Mouse (Mus musculus) layer of hippocampus, adult 8-10 months (tissue): ENCODE measurements around the gene Mamdc4. TPM values are rescaled to one million over a fixed set of nuclear protein-coding genes. Genes with fewer than 3 reads are reported as not detected.

Experiments
- total RNA-seq, 4 experiments: library from RNA; stranded (reverse); gene quantifications; 2 replicates each; pipeline ENCODE4 v1.2.4; 2022

Mamdc4 gene
- total RNA-seq, 4 experiments from 2014 or later, result 0.96 to 3.8 (median 2.0) TPM

Other genes with a start within 250 kb of the Mamdc4 start
- gene Man1b1, start 242.5 kb downstream of the Mamdc4 start, total RNA-seq, result 10 to 100 TPM; 53.7 to 68.2 (median 59.6) TPM
- 10 to 100 TPM; 38.9 to 52.9 (median 45.4) TPM for gene Dpp7, start 218.5 kb downstream of the Mamdc4 start, total RNA-seq
- 10 to 100 TPM; 12.0 to 28.7 (median 20.3) TPM for gene Uap1l1, start 209.2 kb downstream of the Mamdc4 start, total RNA-seq
- 1 to 10 TPM; 2.4 to 4.6 (median 4.2) TPM for gene Sapcd2, start 202.5 kb downstream of the Mamdc4 start, total RNA-seq
- 10 to 100 TPM; 14.6 to 20.7 (median 16.8) TPM for gene Entpd2, start 179.0 kb downstream of the Mamdc4 start, total RNA-seq
- gene Npdc1, start 175.5 kb downstream of the Mamdc4 start, total RNA-seq, result 100 to 1,000 TPM; 390 to 435 (median 411) TPM
- gene Fut7, start 151.6 kb downstream of the Mamdc4 start, total RNA-seq, result under 1 TPM; 0.35 to 0.98 (median 0.44) TPM
- 100 to 1,000 TPM; 165 to 186 (median 183) TPM for gene Abca2, start 146.1 kb downstream of the Mamdc4 start, total RNA-seq
- under 1 TPM in 2 of 4 experiments, not detected in 2; 0.43 to 0.92 TPM for gene Clic3, start 118.0 kb downstream of the Mamdc4 start, total RNA-seq
- 10 to 100 TPM; 60.3 to 63.5 (median 61.8) TPM for gene Paxx, start 113.8 kb downstream of the Mamdc4 start, total RNA-seq
- 1,000 to 10,000 TPM in 3 of 4 experiments, 100 to 1,000 TPM in 1; 912 to 1,488 (median 1,209) TPM for gene Ptgds, start 104.8 kb downstream of the Mamdc4 start, total RNA-seq
- not detected for gene Lcn12, start 80.9 kb downstream of the Mamdc4 start, total RNA-seq
- 100 to 1,000 TPM; 116 to 120 (median 118) TPM for gene Fbxw5, start 74.1 kb downstream of the Mamdc4 start, total RNA-seq
- 1 to 10 TPM in 3 of 4 experiments, under 1 TPM in 1; 0.77 to 1.4 (median 1.2) TPM for gene C8g, start 73.1 kb downstream of the Mamdc4 start, total RNA-seq
- gene Traf2, start 27.9 kb downstream of the Mamdc4 start, total RNA-seq, result 10 to 100 TPM; 10.1 to 12.1 (median 10.7) TPM
- gene Edf1, start 17.0 kb downstream of the Mamdc4 start, total RNA-seq, result 100 to 1,000 TPM; 124 to 203 (median 161) TPM
- 10 to 100 TPM; 64.6 to 76.6 (median 69.6) TPM for gene Phpt1, start 379 bp upstream of the Mamdc4 start, total RNA-seq
- gene Ajm1, start 6.9 kb upstream of the Mamdc4 start, total RNA-seq, result 100 to 1,000 TPM in 1 of 4 experiments, 10 to 100 TPM in 3; 82.9 to 103 (median 92.4) TPM
- 100 to 1,000 TPM; 127 to 168 (median 150) TPM for gene Rabl6, start 33.7 kb upstream of the Mamdc4 start, total RNA-seq
- gene Ccdc183, start 42.8 kb upstream of the Mamdc4 start, total RNA-seq, result not detected
- 10 to 100 TPM; 14.9 to 24.0 (median 16.6) TPM for gene Tmem141, start 47.2 kb upstream of the Mamdc4 start, total RNA-seq
- gene Fcna, start 53.2 kb upstream of the Mamdc4 start, total RNA-seq, result under 1 TPM; 0.45 to 0.80 (median 0.64) TPM
- gene Lcn8, start 78.3 kb upstream of the Mamdc4 start, total RNA-seq, result not detected
- gene Lcn5, start 83.1 kb upstream of the Mamdc4 start, total RNA-seq, result not detected
- not detected for gene Lcn6, start 101.9 kb upstream of the Mamdc4 start, total RNA-seq
- gene Lcn10, start 107.9 kb upstream of the Mamdc4 start, total RNA-seq, result not detected
- gene Obp2a, start 125.2 kb upstream of the Mamdc4 start, total RNA-seq, result not detected
- gene Bmyc, start 131.9 kb upstream of the Mamdc4 start, total RNA-seq, result 10 to 100 TPM; 72.4 to 98.0 (median 84.8) TPM
- gene Obp2b, start 162.2 kb upstream of the Mamdc4 start, total RNA-seq, result under 1 TPM in 2 of 4 experiments, not detected in 2; 0.64 to 0.93 TPM
- not detected for gene Lcn3, start 190.7 kb upstream of the Mamdc4 start, total RNA-seq
- gene Lcn11, start 202.2 kb upstream of the Mamdc4 start, total RNA-seq, result not detected
- not detected for gene Gm13539, start 207.4 kb upstream of the Mamdc4 start, total RNA-seq
- not detected for gene Glt6d1, start 241.0 kb upstream of the Mamdc4 start, total RNA-seq
- not detected for gene Lcn9, start 248.3 kb upstream of the Mamdc4 start, total RNA-seq